Mouse (Mus musculus) adrenal gland, postnatal 14 days (tissue): ENCODE results near the gene Nedd9. TPM values are rescaled to one million over a fixed set of nuclear protein-coding genes. Genes with fewer than 3 reads are reported as not detected.
"Not testable (repeated sequence)": the region's sequence is repeated elsewhere in the genome, so short reads cannot be mapped to it uniquely, and the experiment has no call there.

Experiments
- DNase-seq: peaks from one replicate; pipeline ENCODE4 v3.0.0; 2021; ENCODE audit warnings: mixed read lengths
- total RNA-seq: library from RNA; stranded (reverse); gene quantifications from 2 replicates; pipeline ENCODE4 v1.2.3, GENCODE M21; 2021

Nedd9 gene
- total RNA-seq, 1 experiment from 2014 or later = 23.0 TPM

GRCm38 (mm10) chr13:41372555-41373460 is 114.4 kb downstream of the Nedd9 start:
- peak; percentile 25 for DNase-seq

GRCm38 (mm10) chr13:41371547-41371946 is 115.6 kb downstream of the Nedd9 start:
- DNase-seq = no peak

GRCm38 (mm10) chr13:41368612-41369011 is 118.5 kb downstream of the Nedd9 start:
- DNase-seq = no peak

- DNase-seq = no peak
Observed at GRCm38 (mm10) chr13:41367176-41367611, 120.0 kb downstream of the Nedd9 start.

- DNase-seq = not testable (repeated sequence)
Observed at GRCm38 (mm10) chr13:41366609-41367008, 120.6 kb downstream of the Nedd9 start.

GRCm38 (mm10) chr13:41364273-41364672 is 122.9 kb downstream of the Nedd9 start:
- DNase-seq = no peak

- DNase-seq = no peak
Observed at GRCm38 (mm10) chr13:41362909-41363308, 124.3 kb downstream of the Nedd9 start.

- DNase-seq = no peak
Observed at GRCm38 (mm10) chr13:41360272-41360815, 126.8 kb downstream of the Nedd9 start.

- DNase-seq = no peak
Observed at GRCm38 (mm10) chr13:41359330-41360215, 127.6 kb downstream of the Nedd9 start.

- DNase-seq = peak; percentile 96
Observed at GRCm38 (mm10) chr13:41358480-41359180, 128.5 kb downstream of the Nedd9 start.

- no peak for DNase-seq
Observed at GRCm38 (mm10) chr13:41358009-41358408, 129.2 kb downstream of the Nedd9 start.

GRCm38 (mm10) chr13:41357586-41357985 is 129.6 kb downstream of the Nedd9 start:
- DNase-seq = no peak

GRCm38 (mm10) chr13:41357161-41357560 is 130.0 kb downstream of the Nedd9 start:
- no peak for DNase-seq

GRCm38 (mm10) chr13:41355552-41355951 is 131.6 kb downstream of the Nedd9 start:
- DNase-seq = no peak

GRCm38 (mm10) chr13:41354591-41354990 is 132.6 kb downstream of the Nedd9 start:
- DNase-seq = no peak

- no peak for DNase-seq
Observed at GRCm38 (mm10) chr13:41353676-41354075, 133.5 kb downstream of the Nedd9 start.

GRCm38 (mm10) chr13:41352352-41352751 is 134.8 kb downstream of the Nedd9 start:
- no peak for DNase-seq

GRCm38 (mm10) chr13:41350589-41350988 is 136.6 kb downstream of the Nedd9 start:
- DNase-seq = peak; percentile 56

GRCm38 (mm10) chr13:41349770-41350169 is 137.4 kb downstream of the Nedd9 start:
- DNase-seq = no peak

- no peak for DNase-seq
Observed at GRCm38 (mm10) chr13:41345756-41346155, 141.4 kb downstream of the Nedd9 start.

GRCm38 (mm10) chr13:41345306-41345705 is 141.9 kb downstream of the Nedd9 start:
- no peak for DNase-seq

- no peak for DNase-seq
Observed at GRCm38 (mm10) chr13:41343887-41344266, 143.3 kb downstream of the Nedd9 start.
